Mouse (Mus musculus) liver, embryonic 14.5 days (tissue): ENCODE data around the gene Abca3.

Source experiments
- CTCF ChIP-seq: IDR thresholded peaks from 2 replicates; pipeline ENCODE4 v1.5.1; 2016; ENCODE audit warnings: antibody characterized with exemption, low read depth, control low read depth
- EP300 ChIP-seq: IDR thresholded peaks from 2 replicates; pipeline ENCODE4 v1.6.1; 2016; ENCODE audit warnings: antibody characterized with exemption, low read depth

GRCm38 (mm10) chr17:24353960-24354359, 2.2 kb downstream of the Abca3 start:
- TF ChIP-seq CTCF (no peak), EP300 (peak; percentile 88)
